Mouse (Mus musculus): ENCODE results near the gene Fgb.

The Fgb gene

DNA sequence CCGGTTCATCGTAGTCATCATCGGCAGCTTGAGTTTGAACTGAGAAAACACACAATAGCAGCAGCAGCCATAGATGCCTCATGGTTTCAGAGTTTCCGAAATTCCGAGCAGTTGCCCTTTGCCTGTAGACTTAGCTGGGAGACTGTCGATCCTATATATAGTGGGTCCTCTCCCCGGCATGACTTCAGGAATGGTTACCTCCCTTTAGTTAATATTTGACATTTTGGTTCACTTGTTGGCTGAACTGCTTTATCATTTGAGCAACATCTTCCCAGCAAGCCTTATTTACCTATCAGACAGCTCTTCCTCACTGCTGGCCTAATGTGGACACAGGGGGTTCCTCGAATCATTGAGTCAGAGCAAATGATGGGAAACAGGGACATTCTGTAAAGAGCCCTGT lies at the start of gene Fgb:
Gene Fgb (minus strand): TSS at position 184 of the 400 bp plus-strand sequence.
- no peak for DNase-seq (ENCODE audit: low read depth, low spot score)

DNA sequence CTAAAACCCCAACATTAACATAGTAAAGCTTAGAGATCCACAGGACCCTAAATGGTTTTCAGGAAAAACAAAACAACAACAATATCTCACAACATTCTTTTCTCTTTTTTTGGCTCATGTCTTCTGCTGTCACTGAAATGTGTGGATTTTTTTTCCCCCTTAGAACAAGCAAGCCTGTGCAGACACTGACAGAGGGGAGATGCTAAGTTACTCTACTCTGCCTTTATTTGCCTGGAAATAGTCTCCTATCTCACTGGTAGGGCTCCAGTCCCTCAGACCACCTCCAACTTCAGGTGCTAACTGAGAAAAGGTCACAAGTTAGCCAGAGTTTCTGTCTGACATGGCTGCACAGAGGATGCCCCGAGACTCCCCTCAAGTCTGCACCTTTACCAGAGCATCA lies 49.5 kb upstream of the Fgb start:
- no peak for DNase-seq (ENCODE audit: low read depth, low spot score)

GRCm38 (mm10) chr3:83098546-83099034 lies 48.9 kb upstream of the Fgb start:
- no peak for DNase-seq (ENCODE audit: low read depth, low spot score)

- DNase-seq (ENCODE audit: low read depth, low spot score): no peak
These were observed 47.9 kb upstream of the Fgb start for GRCm38 (mm10) chr3:83097586-83097985.

DNA sequence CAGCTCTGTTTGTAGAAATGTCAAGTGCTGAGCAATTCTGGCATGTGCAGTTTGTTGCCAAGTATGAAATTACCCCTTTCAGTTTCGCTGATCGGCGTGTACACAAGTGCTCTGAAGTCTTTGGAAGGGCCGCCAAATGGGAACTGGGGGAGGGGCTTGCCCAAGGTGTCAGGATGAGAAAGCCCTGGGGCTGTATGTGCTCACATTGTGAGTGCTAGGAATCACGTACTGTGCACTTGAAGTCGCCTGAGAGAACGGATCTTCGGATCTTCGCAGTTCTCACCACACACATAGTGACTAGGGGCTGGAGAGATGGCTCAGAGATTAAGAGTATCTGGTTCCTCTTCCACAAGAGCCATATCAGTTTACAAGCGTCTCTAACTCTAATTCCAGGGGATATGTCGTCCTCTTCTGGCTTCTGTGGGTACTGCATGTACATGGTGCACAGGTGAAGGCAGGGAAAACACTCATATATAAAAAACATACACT lies 30.9 kb upstream of the Fgb start:
- DNase-seq (ENCODE audit: low read depth, low spot score): peak; percentile 68

GRCm38 (mm10) chr3:83076563-83076962 lies 26.9 kb upstream of the Fgb start:
- no peak for DNase-seq (ENCODE audit: low read depth, low spot score)

DNA sequence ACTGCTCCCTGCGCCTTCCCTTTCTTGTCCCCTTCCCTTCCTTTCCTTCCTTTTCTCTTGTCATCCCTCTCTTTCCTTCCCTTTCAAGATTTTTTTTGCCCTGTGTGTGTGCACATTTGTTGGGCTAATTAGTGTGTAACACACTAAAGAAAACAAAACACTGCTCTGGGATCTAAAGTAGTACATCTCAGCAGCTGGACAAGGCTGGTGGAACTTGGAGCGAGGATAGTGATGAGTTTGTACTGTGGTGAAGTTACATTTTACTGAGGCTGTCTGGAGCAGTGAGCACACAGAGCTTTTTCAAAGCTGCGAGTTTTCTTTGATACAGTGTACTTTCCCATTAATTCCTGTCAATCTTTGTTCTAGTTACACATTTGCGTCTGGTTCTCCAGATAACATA lies 20.6 kb upstream of the Fgb start:
- DNase-seq (ENCODE audit: low read depth, low spot score): no peak

- DNase-seq (ENCODE audit: low read depth, low spot score): no peak
These were observed 19.2 kb upstream of the Fgb start for GRCm38 (mm10) chr3:83068869-83069268.

- no peak for DNase-seq (ENCODE audit: low read depth, low spot score)
These were observed 18.3 kb upstream of the Fgb start for GRCm38 (mm10) chr3:83067920-83068319.

- no peak for DNase-seq (ENCODE audit: low read depth, low spot score)
These were observed 7.4 kb upstream of the Fgb start for GRCm38 (mm10) chr3:83057046-83057445.

DNA sequence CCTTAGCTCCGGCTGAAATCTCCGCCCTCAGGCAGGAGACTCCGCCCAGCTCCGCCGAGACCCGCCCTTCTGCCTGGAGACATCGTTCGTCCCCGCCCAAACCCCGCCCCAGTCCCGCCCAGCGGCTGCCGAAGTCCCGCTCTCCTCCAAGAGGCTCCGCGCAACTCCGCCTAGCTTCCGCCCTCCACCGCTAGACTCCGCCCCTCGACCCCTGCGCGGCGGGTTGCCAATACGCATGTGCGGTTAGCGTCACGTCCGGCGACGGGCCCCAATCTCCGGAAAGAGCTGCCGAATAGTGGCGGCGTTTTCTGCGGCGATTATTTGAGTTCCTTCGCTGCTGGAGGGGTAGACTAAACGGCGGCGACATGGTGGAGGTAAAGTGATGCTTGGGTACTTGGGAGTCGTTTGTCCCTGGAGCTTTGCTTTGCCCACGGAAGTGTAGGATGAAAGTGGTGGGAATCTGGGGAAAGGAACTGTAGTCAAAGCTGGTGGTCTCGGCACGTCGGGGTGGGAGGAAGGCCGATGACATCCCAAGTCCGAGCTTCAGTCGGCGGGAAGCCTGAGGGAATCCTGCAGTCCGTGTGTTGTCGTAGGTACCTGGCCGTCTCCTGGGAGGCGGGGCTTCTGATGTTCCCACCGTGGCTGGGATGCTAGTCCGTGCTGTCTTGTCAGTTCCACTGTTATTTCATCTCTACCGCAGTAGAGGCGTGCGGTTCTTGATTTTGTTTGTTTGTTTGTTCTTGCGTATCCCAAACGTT lies 5.8 kb upstream of the Fgb start, which contains the start of gene Plrg1:
Gene Plrg1 (plus strand): TSS at position 242 of the 758 bp plus-strand sequence.
- peak; percentile 96 for DNase-seq (ENCODE audit: low read depth, low spot score)

DNA sequence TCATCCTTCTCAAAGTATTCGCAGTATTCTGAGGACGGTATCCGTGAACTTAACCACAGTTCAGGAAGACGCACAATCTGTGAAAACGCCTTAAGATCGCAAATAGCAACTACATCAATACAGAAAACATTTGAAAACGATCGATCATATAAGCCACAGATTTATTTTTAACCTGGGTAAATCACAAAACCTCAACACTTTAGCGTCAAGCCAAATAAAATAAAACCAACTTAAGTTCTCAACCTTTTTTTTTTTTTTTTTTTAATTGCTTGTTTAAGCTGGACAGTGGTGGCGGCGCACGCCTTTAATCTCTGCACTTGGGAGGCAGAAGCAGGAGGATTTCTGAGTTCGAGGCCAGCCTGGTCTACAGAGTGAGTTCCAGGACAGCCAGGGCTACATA lies 5.1 kb upstream of the Fgb start:
- DNase-seq (ENCODE audit: low read depth, low spot score): no peak

DNA sequence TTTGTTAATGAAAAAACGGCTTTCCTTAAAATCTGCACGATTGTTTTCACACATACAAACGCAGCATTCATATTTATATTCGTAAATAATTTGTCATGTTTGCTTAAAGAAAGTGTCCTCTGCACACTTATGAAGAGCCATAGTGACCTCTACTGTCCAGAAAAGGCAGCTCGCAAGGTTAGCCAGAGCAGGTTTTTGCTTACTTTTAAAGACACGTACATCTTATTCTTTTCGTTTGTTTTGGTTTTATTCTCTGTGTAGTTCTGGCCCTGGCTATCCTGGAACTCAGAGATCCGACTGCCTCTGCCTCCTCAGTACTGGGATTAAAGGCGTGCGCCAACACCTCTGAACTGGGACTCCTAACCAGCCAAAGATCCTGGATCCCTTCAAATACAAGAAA lies 4.1 kb upstream of the Fgb start:
- DNase-seq (ENCODE audit: low read depth, low spot score): peak; percentile 80

DNA sequence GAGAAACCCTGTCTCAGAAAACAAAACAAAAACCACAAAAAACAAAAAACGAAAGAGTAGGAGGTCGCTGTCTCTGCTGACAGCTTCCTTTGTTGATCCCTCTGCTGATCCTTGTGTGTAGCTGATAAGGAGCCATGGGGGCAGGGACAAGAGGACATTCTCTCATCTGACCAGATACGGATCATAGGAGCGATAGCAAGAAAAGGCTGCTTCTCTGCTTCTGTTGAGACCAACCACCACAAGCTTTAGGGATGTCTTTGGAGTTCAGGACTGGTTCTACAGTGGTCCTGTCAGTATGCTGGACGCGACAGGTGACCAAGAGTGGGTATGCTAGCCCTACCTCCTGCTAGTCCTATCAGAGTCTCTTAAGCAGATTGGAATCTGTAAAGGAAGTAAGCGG lies 3.5 kb upstream of the Fgb start:
- DNase-seq (ENCODE audit: low read depth, low spot score): no peak

DNA sequence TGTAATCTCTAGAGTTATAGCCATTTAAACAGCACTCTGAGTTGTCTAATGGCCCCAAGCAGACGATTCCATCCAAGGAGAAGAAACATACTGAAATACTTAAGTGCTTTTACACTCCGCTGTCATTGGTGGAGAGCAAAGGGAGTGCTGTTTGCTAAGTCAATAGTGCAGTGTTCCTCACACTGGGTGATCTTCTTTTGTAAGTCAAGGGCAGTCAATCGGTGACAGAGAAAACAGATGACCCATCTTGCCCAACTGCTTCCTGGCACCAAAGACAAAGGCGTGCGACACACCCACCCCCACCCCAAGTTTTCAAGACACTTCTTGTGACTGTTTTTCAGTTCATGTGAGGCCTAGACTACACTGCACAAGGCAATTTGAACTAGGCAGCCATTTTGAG lies 2.4 kb upstream of the Fgb start:
- DNase-seq (ENCODE audit: low read depth, low spot score): no peak

GRCm38 (mm10) chr3:83050661-83051060 lies 998 bp upstream of the Fgb start:
- DNase-seq (ENCODE audit: low read depth, low spot score): no peak

DNA sequence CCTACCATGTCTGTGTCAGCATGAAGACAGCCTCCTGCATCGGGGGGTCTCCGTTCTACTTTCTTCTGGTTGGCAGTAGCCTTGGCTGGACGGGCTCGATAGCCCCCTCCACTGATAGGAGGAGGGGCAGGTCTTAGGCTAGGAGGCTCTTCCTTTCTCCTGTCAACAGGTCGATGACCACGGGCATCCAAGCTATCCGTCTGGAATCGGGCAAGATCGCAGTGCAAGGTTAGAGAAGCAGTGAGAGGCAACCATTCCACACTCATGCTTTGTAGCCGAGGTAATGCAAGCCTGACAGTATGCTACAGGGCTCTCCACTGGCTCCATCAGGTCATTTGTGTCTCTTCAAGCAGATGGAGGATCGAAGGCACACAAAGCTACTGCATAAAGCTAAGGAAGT lies 3.0 kb downstream of the Fgb start:
- DNase-seq (ENCODE audit: low read depth, low spot score): no peak

DNA sequence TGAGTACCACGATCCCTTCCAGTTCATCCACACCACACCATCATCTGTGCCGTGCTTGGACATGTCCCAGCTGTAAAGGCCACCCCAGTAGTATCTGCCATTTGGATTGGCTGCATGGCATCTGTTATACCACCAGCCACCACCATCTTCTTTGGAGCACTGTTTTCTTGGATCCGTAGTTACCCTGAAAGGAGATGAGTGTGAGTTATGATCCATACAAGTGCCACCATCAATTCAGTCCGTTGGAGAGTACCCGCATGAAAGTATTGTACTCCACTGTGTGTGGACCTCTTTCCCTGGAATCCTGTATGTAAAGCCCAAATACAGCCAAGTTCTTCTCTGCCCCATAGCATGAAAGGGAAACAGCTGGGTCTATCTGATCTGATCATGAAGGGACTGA lies 7.2 kb downstream of the Fgb start:
- DNase-seq (ENCODE audit: low read depth, low spot score): no peak

DNA sequence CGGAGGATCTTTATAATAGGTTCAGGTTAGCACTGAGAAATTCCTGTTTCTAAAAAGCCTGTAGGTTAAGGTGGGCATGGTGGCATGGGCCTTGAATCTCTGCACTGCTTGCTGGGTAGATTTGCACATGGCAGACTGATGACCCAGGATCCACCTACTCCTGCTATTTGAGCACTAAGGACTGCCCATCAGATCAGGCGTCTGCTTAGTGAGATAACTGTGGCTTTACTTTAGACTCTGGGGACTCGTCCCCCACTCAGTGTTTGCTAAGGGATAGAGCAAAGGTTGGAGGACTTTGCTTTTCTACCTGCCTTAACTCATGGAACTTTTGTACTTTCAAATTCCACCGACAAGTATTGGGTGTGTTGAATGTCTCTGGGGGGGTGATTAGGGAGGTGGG lies 10.0 kb downstream of the Fgb start:
- no peak for DNase-seq (ENCODE audit: low read depth, low spot score)

- DNase-seq (ENCODE audit: low read depth, low spot score): no peak
These were observed 10.8 kb downstream of the Fgb start for GRCm38 (mm10) chr3:83038865-83039264.

DNA sequence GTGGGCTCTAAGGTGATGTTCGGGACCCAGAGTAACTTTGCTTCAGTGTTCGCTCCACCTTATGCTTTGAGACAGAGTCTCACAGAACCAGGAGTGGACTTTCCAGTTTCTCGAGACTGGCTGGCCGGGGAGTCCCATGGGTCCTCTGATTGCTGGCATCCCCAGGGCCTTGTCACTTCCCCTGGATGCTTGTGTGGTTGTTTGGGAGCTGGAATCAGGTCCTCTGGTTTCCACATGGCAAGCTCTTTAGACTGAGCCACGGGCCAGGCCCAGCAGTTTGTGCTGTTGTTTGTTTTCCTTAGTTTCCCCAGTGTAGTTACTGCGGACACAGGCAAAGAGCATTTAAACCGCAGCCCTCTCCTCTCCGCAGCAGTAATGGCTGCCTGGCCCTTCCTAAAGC lies 15.9 kb downstream of the Fgb start:
- DNase-seq (ENCODE audit: low read depth, low spot score): no peak

- no peak for DNase-seq (ENCODE audit: low read depth, low spot score)
These were observed 16.8 kb downstream of the Fgb start for GRCm38 (mm10) chr3:83032746-83033308.

DNA sequence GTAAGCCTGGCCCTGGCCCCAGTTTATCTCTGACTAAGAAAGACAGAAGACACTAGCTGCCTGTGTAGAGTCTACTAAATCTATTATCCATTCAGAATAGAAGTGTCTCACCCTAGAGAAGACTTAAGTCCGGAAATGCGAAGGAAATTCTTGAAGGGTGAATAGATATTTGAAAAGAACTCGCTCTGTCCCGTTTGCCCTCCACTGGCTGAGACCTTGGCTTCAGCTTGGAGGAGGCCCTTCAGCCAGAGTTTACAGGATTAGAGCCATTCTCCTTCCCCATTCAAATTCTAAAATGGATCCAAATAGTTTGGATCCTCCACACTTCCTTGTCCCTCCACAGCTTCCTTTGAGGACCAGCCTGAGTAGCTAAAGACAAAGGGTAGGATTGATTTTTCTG lies 19.3 kb downstream of the Fgb start:
- no peak for DNase-seq (ENCODE audit: low read depth, low spot score)

Data from 3T3-L1 (cell line).